Mouse (Mus musculus) embryo, embryonic 11 days (tissue): ENCODE data around the gene Hnrnpul2.
"Not testable (repeated sequence)": the region's sequence is repeated elsewhere in the genome, so short reads cannot be mapped to it uniquely, and the experiment has no call there.

Experiments used
- DNase-seq: peaks from one replicate; pipeline ENCODE4 v3.0.0-alpha.2; 2015

Gene Hnrnpul2

DNA sequence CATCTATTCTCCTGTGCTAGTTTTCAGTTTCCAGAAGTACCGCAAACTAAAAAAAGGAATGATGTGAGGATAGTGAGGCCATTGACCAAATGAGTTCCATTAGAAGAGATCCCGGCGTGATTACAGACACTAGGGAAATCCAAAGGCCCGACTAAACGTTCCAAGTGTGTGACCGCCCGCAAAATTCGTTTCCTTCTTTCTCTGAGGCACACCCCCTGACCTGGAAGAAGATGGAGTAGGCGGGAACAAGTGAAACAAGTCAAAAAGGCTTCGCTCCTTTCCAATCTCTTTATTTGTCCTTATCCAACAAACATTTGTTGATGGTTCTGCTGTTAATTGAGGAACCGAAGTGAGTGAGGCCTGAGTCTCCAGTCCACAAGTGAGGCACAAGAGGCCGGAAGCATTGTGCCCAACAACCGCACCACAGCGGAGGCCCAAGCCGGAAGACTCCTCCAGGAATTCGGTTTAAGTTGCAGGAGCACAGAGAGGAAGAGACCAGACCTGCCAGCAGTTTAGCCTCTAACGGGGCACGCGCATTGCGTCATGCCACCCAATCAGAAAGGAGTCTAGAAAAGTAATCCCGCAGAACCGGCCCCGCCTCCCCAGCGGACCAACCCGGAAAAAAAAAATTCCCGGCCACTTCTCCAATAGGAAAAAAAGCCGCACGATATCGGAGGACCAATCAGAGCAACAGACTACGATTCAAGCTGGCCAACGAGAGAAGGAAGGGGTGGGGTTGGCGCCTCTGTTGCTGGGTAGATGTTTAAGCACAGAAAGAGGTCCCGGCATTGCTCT is 812 bp upstream of the Hnrnpul2 start, which contains the start of gene Ttc9c:
TSS of gene Ttc9c (minus strand) at position 533 of the 795 bp plus-strand sequence.
- peak; percentile 99 for DNase-seq

GRCm38 (mm10) chr19:8820424-8820956 is 680 bp downstream of the Hnrnpul2 start:
- DNase-seq = no peak

DNA sequence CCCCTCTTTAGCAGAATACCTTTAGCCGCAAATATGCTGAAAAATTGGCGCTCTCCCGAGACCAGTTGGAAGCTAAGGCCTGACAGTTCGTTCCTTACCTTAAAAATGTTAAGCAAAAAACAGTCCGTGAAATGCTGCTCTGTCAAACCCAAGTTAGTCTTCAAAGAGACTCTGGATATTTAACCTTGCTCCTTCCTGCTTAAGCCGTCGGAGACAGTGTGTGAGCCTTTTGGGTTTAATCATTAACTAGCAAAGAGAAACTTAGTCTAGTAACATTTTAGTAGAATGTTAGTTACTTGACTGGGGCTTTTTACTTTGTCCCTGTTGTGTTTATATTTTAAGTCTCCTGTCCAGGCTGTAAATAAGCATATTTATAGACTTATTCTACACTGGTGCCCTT is 1.3 kb downstream of the Hnrnpul2 start:
- no peak for DNase-seq

DNA sequence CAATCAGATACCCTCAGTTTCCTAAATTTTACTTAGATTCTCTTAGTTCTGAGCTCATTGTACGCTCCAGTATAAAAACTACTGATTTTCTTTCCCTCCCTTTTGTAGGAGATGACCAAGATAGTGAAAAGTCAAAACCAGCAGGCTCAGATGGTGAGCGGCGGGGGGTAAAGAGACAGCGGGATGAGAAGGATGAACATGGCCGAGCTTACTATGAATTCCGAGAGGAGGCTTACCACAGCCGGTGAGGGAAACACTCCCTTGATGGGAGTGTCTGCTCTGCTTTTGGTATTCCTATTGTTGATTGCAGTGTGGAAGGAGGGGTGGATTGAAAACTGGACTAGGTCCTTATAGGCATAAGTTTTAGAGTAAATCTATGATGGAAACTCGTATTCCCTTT is 2.9 kb downstream of the Hnrnpul2 start:
- no peak for DNase-seq

DNA sequence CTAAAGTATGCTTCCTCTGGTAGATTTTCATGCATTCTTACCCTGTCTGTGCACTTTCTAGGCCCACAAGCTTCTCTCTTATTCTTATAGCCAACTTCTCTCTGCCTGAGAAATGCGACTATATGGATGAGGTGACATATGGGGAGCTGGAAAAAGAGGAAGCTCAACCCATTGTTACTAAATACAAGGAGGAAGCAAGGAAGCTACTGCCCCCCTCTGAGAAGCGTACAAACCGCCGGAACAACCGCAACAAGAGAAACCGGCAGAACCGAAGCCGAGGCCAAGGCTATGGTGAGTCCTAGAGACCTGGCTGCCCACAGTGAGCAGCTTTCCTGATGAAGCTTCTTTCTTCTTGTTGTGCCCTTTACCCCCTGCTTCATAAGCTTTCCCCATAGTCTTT is 9.8 kb downstream of the Hnrnpul2 start, which contains the start of gene AC129217.1:
TSS of gene AC129217.1 (plus strand) at position 114 of the 400 bp plus-strand sequence.
- DNase-seq = no peak

DNA sequence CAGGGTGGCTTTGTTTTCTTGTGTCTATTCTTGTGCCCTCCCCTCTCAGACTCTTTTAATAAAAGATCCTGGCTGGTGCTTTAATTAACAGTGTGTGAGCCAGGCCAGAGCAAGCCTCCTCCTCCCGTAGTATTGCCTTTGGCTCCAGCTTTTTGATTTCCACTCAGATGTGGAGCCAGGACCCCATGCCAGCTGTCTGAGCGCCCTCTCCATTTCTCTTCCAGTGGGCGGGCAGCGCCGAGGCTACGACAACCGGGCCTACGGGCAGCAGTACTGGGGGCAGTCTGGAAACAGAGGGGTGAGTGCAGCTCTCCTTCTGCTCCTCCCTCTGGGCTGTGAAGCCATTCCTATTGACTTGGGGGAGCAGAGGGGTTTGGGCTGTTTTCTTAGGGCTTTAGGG is 10.9 kb downstream of the Hnrnpul2 start:
- no peak for DNase-seq

GRCm38 (mm10) chr19:8831262-8831661 is 11.5 kb downstream of the Hnrnpul2 start:
- DNase-seq = no peak

GRCm38 (mm10) chr19:8832971-8833370 is 13.2 kb downstream of the Hnrnpul2 start:
- no peak for DNase-seq

- not testable (repeated sequence) for DNase-seq
These were observed 16.5 kb downstream of the Hnrnpul2 start for GRCm38 (mm10) chr19:8836327-8836726.

DNA sequence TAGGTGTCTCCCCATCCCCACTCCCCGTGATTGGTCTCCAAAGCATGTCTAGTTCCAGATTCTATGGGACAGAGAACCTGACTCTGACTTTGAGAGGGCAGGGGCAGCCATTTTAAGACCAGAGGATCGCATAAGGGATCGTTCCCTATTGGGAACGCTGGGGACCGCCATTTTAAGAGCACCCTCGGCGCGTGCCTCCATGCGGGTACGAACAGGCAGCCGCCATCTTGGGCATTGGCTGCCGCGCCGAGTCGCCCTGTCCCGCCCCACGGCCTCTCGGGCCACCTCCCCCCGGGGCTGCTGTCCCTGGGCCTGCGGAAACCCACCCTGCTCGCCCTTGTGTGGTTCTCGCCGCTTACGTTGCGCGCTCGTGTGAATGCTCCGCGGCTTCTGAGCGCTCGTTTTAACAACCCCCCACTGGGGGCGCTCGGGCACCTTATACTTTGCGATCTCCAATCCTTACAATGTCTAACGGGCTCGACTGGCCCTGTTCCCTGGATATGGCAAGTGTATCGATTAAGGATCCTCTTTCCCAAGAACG is 17.5 kb downstream of the Hnrnpul2 start, which contains the start of gene Bscl2:
TSS of gene Bscl2 (plus strand) at position 217 of the 541 bp plus-strand sequence.
- DNase-seq = peak; percentile 92

DNA sequence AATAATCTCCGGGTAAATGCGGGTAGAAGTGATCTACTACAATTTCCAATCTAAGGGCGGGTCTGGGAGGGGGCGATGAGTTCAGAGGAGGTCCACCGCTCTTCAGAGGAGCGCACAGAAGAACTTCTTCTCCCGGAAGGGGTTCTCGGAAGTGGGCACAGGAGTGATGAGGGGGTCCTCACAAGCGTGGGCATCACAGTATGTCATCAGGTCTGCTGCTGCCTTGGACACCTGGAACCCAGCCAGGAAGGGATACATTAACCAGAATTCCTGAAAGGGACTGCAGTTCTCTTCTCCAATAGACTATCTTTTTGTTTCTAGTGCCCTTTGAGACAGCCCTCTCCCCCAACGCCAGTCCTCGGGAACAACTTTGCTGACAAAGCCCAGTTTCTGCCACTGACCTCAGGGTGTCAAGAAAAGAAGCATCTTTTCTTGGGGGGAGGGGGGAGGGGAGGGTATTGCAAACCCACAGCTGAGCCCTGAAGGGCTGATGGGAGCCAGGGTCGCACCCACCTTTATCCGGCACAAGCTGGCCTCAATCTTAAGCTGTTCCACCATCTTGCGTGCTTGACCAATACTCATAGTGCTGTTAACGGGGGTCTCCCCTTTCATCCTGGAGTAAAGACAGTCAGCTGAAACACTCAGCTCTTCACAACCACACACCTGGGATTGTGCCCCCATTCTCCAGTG is 18.4 kb downstream of the Hnrnpul2 start:
- DNase-seq = peak; percentile 39

- DNase-seq = peak; percentile 57
These were observed 19.5 kb downstream of the Hnrnpul2 start, which contains the start of gene Gng3 for GRCm38 (mm10) chr19:8839103-8839907. Gene Gng3 (minus strand): TSS chr19:8839194.

DNA sequence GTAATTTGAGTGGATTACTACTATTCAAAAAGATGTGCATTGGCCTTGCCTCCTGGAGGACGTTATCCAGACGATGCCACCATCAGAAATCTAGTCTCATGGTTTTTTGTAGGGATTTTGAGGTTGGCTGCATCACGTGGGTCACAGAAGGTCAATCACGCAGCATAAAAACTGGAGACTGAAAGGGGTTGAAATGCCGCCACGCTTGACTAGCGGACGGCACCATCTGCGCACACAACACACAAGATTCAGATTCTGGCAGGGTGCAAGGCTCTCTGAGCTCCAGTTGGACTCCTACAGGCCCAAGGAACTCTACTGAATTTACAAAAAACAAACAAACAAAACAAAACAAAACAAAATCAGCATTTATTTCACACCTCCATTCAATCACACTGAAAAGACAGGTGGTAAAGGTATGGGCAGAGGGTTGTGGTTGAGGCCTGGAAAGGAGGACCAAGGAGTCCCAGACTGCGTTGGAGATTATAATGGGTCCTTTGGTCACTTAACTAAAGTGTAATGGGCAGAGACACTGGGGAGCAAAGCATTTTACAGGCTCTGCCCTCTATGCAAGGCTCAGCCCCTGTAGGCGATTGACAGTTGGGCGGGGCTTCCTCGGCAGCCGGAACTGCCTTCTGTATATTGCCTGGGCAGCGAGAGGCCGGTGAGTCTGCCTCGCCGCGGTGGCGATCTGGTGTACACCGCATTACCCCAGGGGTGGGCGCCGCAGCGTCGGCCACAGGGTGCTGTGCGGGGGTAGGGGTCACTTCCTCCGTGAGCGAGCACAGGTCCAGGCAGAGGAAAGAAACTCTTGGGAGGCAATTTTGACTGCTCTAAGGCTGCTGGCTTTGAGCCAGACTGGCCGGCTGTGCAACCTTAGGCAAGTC is 20.3 kb downstream of the Hnrnpul2 start:
- DNase-seq = peak; percentile 84

DNA sequence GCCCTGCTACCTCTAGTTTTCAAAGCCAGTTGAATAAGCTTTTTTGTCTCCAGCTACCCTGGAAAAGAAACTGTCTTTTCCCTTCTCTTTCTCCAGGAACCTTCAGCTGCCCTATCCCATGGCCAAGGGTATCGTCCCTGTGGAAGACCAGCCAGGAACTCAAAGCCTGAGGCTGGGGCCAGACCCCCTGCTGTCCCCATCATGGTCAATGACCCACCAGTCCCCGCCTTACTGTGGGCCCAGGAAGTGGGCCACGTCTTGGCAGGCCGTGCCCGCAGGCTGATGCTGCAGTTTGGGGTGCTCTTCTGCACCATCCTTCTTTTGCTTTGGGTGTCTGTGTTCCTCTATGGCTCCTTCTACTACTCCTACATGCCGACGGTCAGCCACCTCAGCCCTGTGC is 21.2 kb downstream of the Hnrnpul2 start:
- no peak for DNase-seq

- no peak for DNase-seq
These were observed 23.2 kb downstream of the Hnrnpul2 start for GRCm38 (mm10) chr19:8842961-8843360.

DNA sequence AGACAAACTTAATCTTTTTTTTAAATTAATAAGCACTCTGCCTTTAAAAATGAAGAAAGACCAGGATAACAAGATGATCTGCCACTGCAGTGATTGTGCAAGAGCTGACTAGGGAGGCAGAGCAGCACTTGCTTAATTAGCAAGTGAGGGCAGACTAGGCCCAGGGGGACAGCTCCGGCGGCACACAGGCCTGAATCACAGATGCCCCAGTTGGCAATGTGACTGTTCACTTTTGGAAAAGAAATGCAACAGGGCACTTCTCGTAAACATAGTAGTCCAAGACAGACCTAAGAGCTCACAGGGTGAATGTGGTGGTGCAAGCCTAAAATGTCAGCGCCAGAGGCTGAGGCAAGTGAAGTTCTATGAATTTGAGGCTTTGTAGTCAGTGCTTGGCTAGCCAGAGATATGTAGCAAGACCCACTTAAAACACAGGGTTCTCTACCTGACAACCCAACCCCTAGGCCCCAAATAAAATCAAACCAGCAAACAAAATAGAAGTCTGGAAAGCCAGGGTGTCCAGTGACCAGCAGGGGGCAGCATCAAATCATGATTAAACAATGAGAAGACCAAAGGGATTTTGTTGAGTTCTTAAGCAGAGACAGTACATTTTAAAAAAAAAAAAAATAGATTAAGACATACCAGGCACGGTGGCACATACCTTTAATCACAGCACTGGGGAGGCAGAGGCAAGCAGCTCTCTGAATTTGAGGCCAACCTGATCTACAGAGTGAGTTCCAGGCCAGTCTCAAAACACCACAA is 24.7 kb downstream of the Hnrnpul2 start:
- DNase-seq = peak; percentile 88

- DNase-seq = no peak
These were observed 28.5 kb downstream of the Hnrnpul2 start for GRCm38 (mm10) chr19:8848356-8848755.

GRCm38 (mm10) chr19:8850402-8850901 is 30.6 kb downstream of the Hnrnpul2 start, which contains the start of gene Lrrn4cl:
Gene Lrrn4cl (plus strand): TSS chr19:8850768.
- peak; percentile 61 for DNase-seq

GRCm38 (mm10) chr19:8851639-8852038 is 31.8 kb downstream of the Hnrnpul2 start:
- no peak for DNase-seq

DNA sequence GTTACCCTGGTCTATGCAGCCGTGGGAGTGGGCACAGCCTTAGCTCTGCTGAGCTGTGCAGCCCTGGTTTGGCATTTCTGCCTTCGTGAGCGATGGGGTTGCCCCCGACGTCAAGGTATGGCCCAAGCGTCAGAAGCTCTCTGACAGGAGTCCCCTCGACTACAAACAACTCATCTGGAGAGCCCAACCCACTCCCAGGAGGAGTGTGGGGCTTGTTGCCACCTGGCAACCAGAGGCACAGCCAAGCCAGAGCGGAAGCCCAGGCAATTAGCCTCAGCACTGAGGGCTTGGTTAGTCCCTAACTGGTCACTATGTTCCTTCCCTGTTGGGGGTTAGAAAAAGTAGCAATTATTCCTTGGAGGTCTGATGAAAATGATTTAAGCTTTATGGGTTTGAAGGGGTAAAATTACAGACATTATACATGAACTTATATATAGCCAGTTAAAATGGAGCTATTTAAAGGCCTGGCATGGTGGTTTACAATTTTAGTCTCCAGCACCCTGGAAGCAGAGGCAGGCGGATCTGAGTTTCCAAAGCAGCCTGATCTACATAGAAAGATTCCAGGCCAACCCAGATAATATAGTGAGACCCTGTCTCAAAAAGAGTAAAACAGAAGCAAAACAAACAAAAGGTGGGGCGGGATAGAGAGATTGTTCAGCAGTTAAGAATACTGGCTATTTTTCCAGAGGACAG is 32.6 kb downstream of the Hnrnpul2 start:
- no peak for DNase-seq
